ENCODE assay signal across 7 mouse cellular contexts in genomic region chr3:84815461-84815860, GRCm38 (mm10). TPM values are rescaled to one million over a fixed set of nuclear protein-coding genes. Genes with fewer than 3 reads are reported as not detected.
A peak's percentile ranks its signal among the peaks of the same experiment; 100 is the strongest.
DNase-seq lines count a peak whose midpoint lies in the region; ATAC-seq lines count a peak whose summit lies in the region.

No protein-coding gene starts in this region.

- intact Hi-C loops in left cerebral cortex, postnatal 25 days (cut with DNase I): loop anchor here (10.0 kb wide), 1 partner anchor 121 kb away; no protein-coding TSS in a partner anchor

- DNase-seq in R1 (ENCODE audit: low read depth, low spot score): peak; percentile 24
- DNase-seq in cerebellum, postnatal 10 days: peak; percentile 48
- peak; percentile 19 to 40 for DNase-seq in frontal cortex, postnatal 25 days (ENCODE audit: low spot score in 2 of 2)
- DNase-seq in left cerebral cortex, postnatal 25 days (ENCODE audit: low spot score in 2 of 2): peak; percentile 44 to 50
- peak; percentile 19 to 37 for DNase-seq in right cerebral cortex, postnatal 36 days (ENCODE audit: low spot score in 2 of 2)

- H3K27ac ChIP-seq in hindbrain, embryonic 16.5 days (ENCODE audit: low read depth, low read length): peak overlapping the region; percentile 95

- H3K4me1 ChIP-seq in hindbrain, embryonic 16.5 days (ENCODE audit: control insufficient read depth, insufficient read depth, low read depth, low read length): peaks cover 18% of the 10 kb centered on the region

- peak; percentile 2; the same call in 1 of the 2 replicates for ATAC-seq in hindbrain, embryonic 16.5 days
- ATAC-seq in megakaryocyte progenitor cell, adult 5-6 weeks (replicated peaks; ENCODE audit: poor library complexity): peak; percentile 45

- under 1% methylated on average over 29 of the region's 29 CpGs for WGBS in hindbrain, embryonic 16.5 days

- peak overlapping the region; percentile 99 for H3K4me3 ChIP-seq in hindbrain, embryonic 16.5 days (ENCODE audit: low read length)

- peak overlapping the region; percentile 93 for H3K9ac ChIP-seq in hindbrain, embryonic 16.5 days (ENCODE audit: low read depth, low read length)

- H3K36me3 ChIP-seq in hindbrain, embryonic 16.5 days (ENCODE audit: control insufficient read depth, insufficient read depth, low read length): no peaks in the 10 kb centered on the region

- H3K4me2 ChIP-seq in hindbrain, embryonic 16.5 days (ENCODE audit: low read length): peak overlapping the region; percentile 100

- no peaks in the 10 kb centered on the region for H3K27me3 ChIP-seq in hindbrain, embryonic 16.5 days (replicated peaks; ENCODE audit: control insufficient read depth, insufficient read depth, low read length)

- H3K9me3 ChIP-seq in hindbrain, embryonic 16.5 days (ENCODE audit: control insufficient read depth, low read length): no peaks in the 10 kb centered on the region

RNA-seq across cellular contexts. Expression of gene Fbxw7, which starts 0.4 kb away (rescaled TPM):
- 35.2 and 39.3 TPM in 2 replicates for polyA plus RNA-seq in hindbrain, embryonic 16.5 days (2015; fragmentation: Nextera tagmentation; extraction: Ambion mirVana)
- 100 to 1,000 TPM; 265 to 269 TPM for total RNA-seq in left cerebral cortex, postnatal 25 days (2021)
- total RNA-seq in megakaryocyte progenitor cell, adult 5-6 weeks (2015): 7.5 and 8.4 TPM in 2 replicates
- total RNA-seq in megakaryocyte progenitor cell, adult 5-6 weeks (2017): 10.0 and 18.5 TPM in 2 replicates

Comparison
In these comparisons a context has a peak if more than half of its experiments do, and no peak if none do; other contexts are left out.
1. Peak in every context shown above with its lines: DNase-seq, ATAC-seq, H3K4me3 ChIP-seq and H3K27ac ChIP-seq.
2. RNA of gene Fbxw7, which starts 0.4 kb away (total RNA-seq): 265 to 269 TPM in left cerebral cortex, postnatal 25 days; 7.5 to 18.5 TPM in megakaryocyte progenitor cell, adult 5-6 weeks; every median in the first group is over 10 times any median in the second.